10 mouse cellular contexts compared by ENCODE assay signal in genomic region chr15:11380087-11380530, GRCm38 (mm10). TPM values are rescaled to one million over a fixed set of nuclear protein-coding genes. Genes with fewer than 3 reads are reported as not detected.
DNase-seq lines count a peak whose midpoint lies in the region; ATAC-seq and TF ChIP-seq lines count a peak whose summit lies in the region.
"Had no signal": no experiment of that assay in that cellular context is flagged by ENCODE, and none has a peak within 500 bp of the region (broad histone marks: within the 10 kb centered on the region; RNA-seq: fewer than 3 reads in every experiment).

No protein-coding gene starts in this region.

- in situ Hi-C loops in ES-E14 (cut with MboI; ENCODE audit: low sequenced_read_pairs in 2 of 2, unreplicated experiment in 2 of 2), result loop anchor here in 1 of 2 experiments (25.0 kb wide), 2 partner anchors 343 to 893 kb away; partner anchors contain the start of genes Brix1, Rad1 and Rxfp3

- H3K9ac ChIP-seq in ES-E14 (ENCODE audit: insufficient read depth, low read depth, low read length, poor library complexity, severe bottlenecking), result no peak overlapping the region
- H3K9ac ChIP-seq in hindbrain, embryonic 15.5 days, result no peak overlapping the region
- no peak overlapping the region for H3K9ac ChIP-seq in midbrain, embryonic 16.5 days (ENCODE audit: low read depth, low read length)
- H3K9ac ChIP-seq: embryonic facial prominence, embryonic 15.5 days; liver, embryonic 13.5 days had no signal

- no peaks in the 10 kb centered on the region for H3K4me1 ChIP-seq in ES-E14 (ENCODE audit: control insufficient read depth in 2 of 2, insufficient read depth in 2 of 2, low read length in 2 of 2, poor library complexity in 1 of 2)
- peaks cover 5% of the 10 kb centered on the region; the same call in 1 of the 2 replicates for H3K4me1 ChIP-seq in hindbrain, embryonic 15.5 days (replicated peaks)
- no peaks in the 10 kb centered on the region for H3K4me1 ChIP-seq in midbrain, embryonic 16.5 days (ENCODE audit: control insufficient read depth, insufficient read depth, low read length)
- H3K4me1 ChIP-seq: liver, embryonic 13.5 days had no signal

- 36% methylated on average over 8 of the region's 8 CpGs for whole genome bisulfite sequencing in hindbrain, embryonic 15.5 days
- 41% methylated on average over 8 of the region's 8 CpGs for WGBS in midbrain, embryonic 16.5 days

- no peaks in the 10 kb centered on the region for H3K9me3 ChIP-seq in ES-E14 (ENCODE audit: control insufficient read depth, insufficient read depth, low read depth, low read length)
- no peaks in the 10 kb centered on the region for H3K9me3 ChIP-seq in hindbrain, embryonic 15.5 days
- H3K9me3 ChIP-seq in midbrain, embryonic 16.5 days (replicated peaks; ENCODE audit: control insufficient read depth, low read length, poor library complexity, severe bottlenecking), result no peaks in the 10 kb centered on the region
- H3K9me3 ChIP-seq: embryonic facial prominence, embryonic 15.5 days; liver, embryonic 13.5 days had no signal

- H3K27ac ChIP-seq in ES-E14 (ENCODE audit: insufficient read depth, low read depth, low read length, poor library complexity, severe bottlenecking), result no peak overlapping the region
- H3K27ac ChIP-seq in hindbrain, embryonic 15.5 days (replicated peaks), result no peak overlapping the region; the same call in 1 of the 2 replicates
- no peak overlapping the region for H3K27ac ChIP-seq in midbrain, embryonic 16.5 days (ENCODE audit: low read length)
- H3K27ac ChIP-seq: embryonic facial prominence, embryonic 15.5 days; liver, embryonic 13.5 days had no signal

- ATAC-seq in hindbrain, embryonic 15.5 days (ENCODE audit: low FRiP score, low read depth), result peak; percentile 84
- peak; percentile 84 for ATAC-seq in midbrain, embryonic 16.5 days

- H3K36me3 ChIP-seq in ES-E14 (ENCODE audit: control insufficient read depth, insufficient read depth, low read length, poor library complexity, severe bottlenecking), result peaks cover 15% of the 10 kb centered on the region
- H3K36me3 ChIP-seq in hindbrain, embryonic 15.5 days, result peaks cover 15% of the 10 kb centered on the region
- peaks cover 11% of the 10 kb centered on the region for H3K36me3 ChIP-seq in midbrain, embryonic 16.5 days (ENCODE audit: control insufficient read depth, insufficient read depth, low read length)

- peak overlapping the region; percentile 31 for H3K4me2 ChIP-seq in hindbrain, embryonic 15.5 days
- 0 out of 2 replicates have a peak overlapping the region, but pooled peaks have one; percentile 9 for H3K4me2 ChIP-seq in midbrain, embryonic 16.5 days (ENCODE audit: low read length)
- H3K4me2 ChIP-seq: embryonic facial prominence, embryonic 15.5 days; liver, embryonic 13.5 days had no signal

- H3K4me3 ChIP-seq in ES-E14 (ENCODE audit: insufficient read depth in 1 of 2, low read depth in 1 of 2, low read length in 2 of 2, poor library complexity in 1 of 2, severe bottlenecking in 1 of 2), result no peak overlapping the region
- no peak overlapping the region for H3K4me3 ChIP-seq in hindbrain, embryonic 15.5 days
- no peak overlapping the region for H3K4me3 ChIP-seq in midbrain, embryonic 16.5 days (ENCODE audit: low read depth, low read length)
- H3K4me3 ChIP-seq: embryonic facial prominence, embryonic 15.5 days; liver, embryonic 13.5 days had no signal

- no peaks in the 10 kb centered on the region for H3K27me3 ChIP-seq in hindbrain, embryonic 15.5 days
- no peaks in the 10 kb centered on the region for H3K27me3 ChIP-seq in midbrain, embryonic 16.5 days (ENCODE audit: control insufficient read depth, insufficient read depth, low read depth, low read length)
- H3K27me3 ChIP-seq: embryonic facial prominence, embryonic 15.5 days; liver, embryonic 13.5 days had no signal

- DNase-seq in layer of hippocampus, adult 9-10 months (ENCODE audit: low spot score), result peak; percentile 38
- no peak for DNase-seq in layer of hippocampus, postnatal 25 days (ENCODE audit: extremely low spot score in 1 of 2, low spot score in 1 of 2)
- no peak for DNase-seq in ES-E14 (ENCODE audit: low read depth, low spot score)
- peak; percentile 56 to 73 for DNase-seq in cerebellum, postnatal 10 days
- no peak for DNase-seq in urinary bladder, postnatal 36 days (ENCODE audit: low spot score in 2 of 2)
- no peak for DNase-seq in spleen, postnatal 14 days (ENCODE audit: low spot score in 2 of 2)
- DNase-seq: liver, embryonic 13.5 days had no signal

TF ChIP-seq in ES-E14, 5 proteins besides CTCF, POLR2A, EP300 and RAD21:
- TF ChIP-seq HCFC1 (IDR thresholded peaks at IDR 0.05; ENCODE audit: borderline replicate concordance, insufficient read depth, low read length) (no peak), ZNF384 (IDR thresholded peaks at IDR 0.05; ENCODE audit: low read depth, low read length) (no peak), ZC3H11A (IDR thresholded peaks at IDR 0.05; ENCODE audit: borderline replicate concordance, low read depth, low read length) (peak; percentile 39; the same call in 1 of the 2 replicates)

RNA-seq across cellular contexts. Expression of gene Tars, which starts 19.4 kb away (rescaled TPM):
- total RNA-seq in layer of hippocampus, postnatal 25 days (2021), result 10 to 100 TPM; 30.1 to 30.9 TPM
- total RNA-seq in ES-E14 (2012; rRNA removed), result 100 TPM in 2 replicates
- 41.7 and 45.0 TPM in 2 replicates for polyA plus RNA-seq in hindbrain, embryonic 15.5 days (2015; fragmentation: Nextera tagmentation; extraction: Ambion mirVana)
- 50.0 and 52.3 TPM in 2 replicates for polyA plus RNA-seq in midbrain, embryonic 16.5 days (2015; fragmentation: Nextera tagmentation; extraction: Ambion mirVana)

Comparison
In these comparisons a context has a peak if more than half of its experiments do, and no peak if none do; other contexts are left out.
1. DNase-seq: peak in layer of hippocampus, adult 9-10 months (single experiment) and cerebellum, postnatal 10 days (2 of 2); none in layer of hippocampus, postnatal 25 days (0 of 2), ES-E14 (single experiment), urinary bladder, postnatal 36 days (0 of 2) and spleen, postnatal 14 days (0 of 2).